Mouse (Mus musculus) brain, embryonic 14.5 days (tissue): Measurements from ENCODE around the gene Tubb1. TPM values are rescaled to one million over a fixed set of nuclear protein-coding genes. Genes with fewer than 3 reads are reported as not detected.

Experiments
- DNase-seq: peaks from one replicate; pipeline ENCODE4 v3.0.0-alpha.2; 2011; ENCODE audit warnings: low read depth
- CTCF ChIP-seq: fragments of 200-500 bp; IDR thresholded peaks from 2 replicates; pipeline ENCODE4 v1.5.1; 2012; ENCODE audit warnings: inconsistent platforms, mild to moderate bottlenecking, moderate library complexity, borderline replicate concordance; ENCODE audit not compliant: insufficient read depth, insufficient read length; ENCODE audit errors: extremely low read depth
- POLR2A ChIP-seq: fragments of 200-500 bp; IDR thresholded peaks from 2 replicates; pipeline ENCODE4 v1.6.1; 2012; ENCODE audit warnings: mild to moderate bottlenecking, inconsistent platforms, borderline replicate concordance; ENCODE audit not compliant: poor library complexity, insufficient read depth, insufficient read length, severe bottlenecking; ENCODE audit errors: extremely low read depth
- polyA plus RNA-seq: library from polyadenylated mRNA; depleted of rRNA; stranded (reverse); fragments of >200 nt; gene quantifications from 2 replicates; pipeline ENCODE4 v1.2.3, GENCODE M21; 2012

The Tubb1 gene
- polyA plus RNA-seq, 1 experiment: 1.5 TPM

DNA sequence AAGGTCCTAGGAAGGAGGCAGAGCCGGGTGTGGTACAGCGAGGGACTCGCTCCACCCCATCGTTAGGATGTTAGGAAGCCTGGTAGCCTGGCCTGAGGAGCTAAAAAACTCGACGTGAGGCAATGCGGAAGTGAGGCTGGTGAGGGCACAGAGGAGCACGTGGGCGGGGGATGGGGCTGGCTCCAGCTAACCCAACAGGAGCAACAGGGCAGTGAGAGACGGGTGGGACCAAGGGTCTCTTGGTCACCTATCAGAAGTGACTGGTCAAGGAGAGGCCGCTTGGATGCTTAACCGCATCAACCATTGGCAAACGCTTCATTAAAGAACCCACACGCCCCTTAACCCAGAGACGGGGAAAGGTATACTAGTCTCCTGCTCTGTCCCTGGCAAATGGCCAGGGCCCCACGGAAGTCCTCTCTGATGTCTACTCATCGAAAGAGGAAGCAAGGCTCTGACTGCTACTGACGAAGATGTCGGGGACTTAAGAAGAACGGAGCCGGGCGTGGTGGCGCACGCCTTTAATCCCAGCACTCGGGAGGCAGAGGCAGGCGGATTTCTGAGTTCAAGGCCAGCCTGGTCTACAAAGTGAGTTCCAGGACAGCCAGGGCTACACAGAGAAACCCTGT is 14.3 kb upstream of the Tubb1 start:
- DNase-seq: no peak
- TF ChIP-seq CTCF: no peak
- no peak for TF ChIP-seq POLR2A

DNA sequence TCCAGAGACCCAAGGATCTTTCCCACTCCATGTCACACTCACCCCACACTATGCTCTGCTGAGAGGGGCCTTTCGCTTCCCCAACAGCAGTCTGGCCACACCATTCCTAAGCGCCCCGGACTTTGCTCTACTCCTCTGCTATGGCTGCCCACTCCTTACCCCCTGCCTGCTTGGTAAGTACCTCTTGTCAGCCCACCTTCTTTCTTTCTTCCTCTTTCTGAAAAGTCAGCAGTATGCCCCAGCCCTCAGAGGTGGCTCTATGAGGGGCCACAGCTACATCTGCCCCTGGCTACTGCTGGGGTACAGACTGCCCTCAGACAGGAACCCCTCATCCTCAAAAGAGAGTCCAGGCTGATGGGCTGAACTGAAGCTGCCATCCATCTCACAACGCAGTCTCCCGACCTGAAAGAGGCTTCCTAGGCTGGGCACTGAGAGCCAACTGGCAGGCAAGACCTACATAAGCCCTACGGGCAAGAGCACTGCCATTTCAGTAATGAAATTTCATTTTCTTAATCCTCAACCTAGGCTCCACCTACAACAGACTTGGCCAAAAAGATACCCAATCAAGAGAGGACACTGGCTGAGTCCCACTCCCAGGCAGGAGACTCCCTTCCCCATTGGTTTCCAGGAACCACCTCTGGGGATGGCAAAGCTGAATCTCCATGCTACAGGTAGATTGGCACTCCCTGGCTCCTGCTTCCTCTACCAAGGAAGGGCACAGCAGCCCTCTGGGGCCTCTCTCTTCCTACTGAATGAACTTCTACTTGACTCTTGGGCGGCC is 13.4 kb upstream of the Tubb1 start:
- no peak for TF ChIP-seq CTCF
- no peak for TF ChIP-seq POLR2A
- DNase-seq: no peak

DNA sequence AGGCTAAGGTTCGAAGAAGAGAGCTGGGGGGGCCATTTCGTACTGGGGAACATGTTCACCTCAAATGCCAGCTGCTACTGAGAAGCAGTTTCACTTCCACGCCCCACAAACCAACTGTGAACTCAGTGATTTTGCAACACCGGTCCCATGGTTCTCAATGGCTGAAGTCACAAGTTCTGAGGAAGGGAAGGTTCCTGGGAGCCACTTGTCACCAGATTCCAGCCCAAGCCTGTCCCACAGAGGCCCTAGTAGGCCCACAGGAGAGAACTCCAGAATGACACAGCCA is 12.9 kb upstream of the Tubb1 start:
- DNase-seq: no peak
- TF ChIP-seq POLR2A: no peak
- TF ChIP-seq CTCF: no peak

DNA sequence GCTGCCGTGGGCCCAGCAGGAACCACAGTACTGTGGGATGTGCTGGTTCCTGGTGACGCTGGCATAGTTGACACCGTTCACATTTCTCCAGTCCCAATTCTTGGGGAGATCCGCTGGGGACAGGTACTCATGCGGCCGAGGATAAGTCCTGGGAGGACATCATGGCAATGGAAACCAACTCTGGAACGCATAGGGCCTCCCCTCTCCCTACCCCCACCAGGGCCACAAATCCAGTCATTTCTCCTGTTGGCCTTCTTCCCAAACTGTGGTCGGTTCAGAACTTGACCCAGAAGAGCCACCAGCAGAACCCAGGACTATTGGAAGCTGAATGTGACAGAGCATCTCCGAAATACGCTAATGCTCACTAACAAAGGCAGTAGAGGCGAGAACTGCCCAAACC is 12.3 kb upstream of the Tubb1 start:
- TF ChIP-seq POLR2A (no peak), CTCF (no peak)

DNA sequence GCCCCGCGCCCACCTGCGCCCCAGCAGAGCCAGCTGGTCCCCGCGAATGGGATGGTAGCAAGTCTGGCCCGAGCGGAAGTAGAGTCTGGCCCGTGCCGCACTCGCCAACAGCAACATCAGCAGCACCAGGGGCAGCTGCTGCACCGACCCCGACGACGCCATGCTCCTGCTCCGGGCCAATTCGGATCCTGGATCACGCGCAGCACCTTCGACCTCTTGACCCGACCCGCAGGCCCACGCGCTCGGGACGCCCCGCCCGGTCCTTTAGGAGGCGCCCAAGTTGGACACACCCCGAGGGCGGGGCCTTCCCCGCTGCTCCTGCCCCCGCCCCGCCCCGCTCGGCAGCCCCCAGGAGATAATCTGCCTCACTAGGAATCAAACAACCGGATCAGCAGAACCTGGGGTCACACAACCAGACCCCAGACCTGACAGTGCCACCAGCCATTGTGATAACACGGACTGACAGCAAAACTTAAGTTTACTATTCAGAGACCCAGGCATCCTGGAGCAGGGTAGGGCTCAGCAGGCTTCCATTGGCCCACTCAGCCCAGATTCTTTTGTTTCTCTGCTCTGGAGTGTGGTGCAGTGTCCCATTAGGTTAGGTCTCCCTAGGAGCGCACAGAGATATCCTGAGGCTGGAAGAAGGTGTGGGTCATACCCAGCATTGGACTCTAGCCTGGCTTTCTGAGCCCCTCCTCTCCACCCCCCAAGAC is 11.6 kb upstream of the Tubb1 start, which contains the start of gene Ctsz:
Ctsz (minus strand) TSS at position 303 of the 713 bp plus-strand sequence.
- peak; percentile 66 for DNase-seq
- no peak for TF ChIP-seq POLR2A

More for the DNA sequence above, 12.3 kb upstream of the Tubb1 start:
- no peak for DNase-seq

DNA sequence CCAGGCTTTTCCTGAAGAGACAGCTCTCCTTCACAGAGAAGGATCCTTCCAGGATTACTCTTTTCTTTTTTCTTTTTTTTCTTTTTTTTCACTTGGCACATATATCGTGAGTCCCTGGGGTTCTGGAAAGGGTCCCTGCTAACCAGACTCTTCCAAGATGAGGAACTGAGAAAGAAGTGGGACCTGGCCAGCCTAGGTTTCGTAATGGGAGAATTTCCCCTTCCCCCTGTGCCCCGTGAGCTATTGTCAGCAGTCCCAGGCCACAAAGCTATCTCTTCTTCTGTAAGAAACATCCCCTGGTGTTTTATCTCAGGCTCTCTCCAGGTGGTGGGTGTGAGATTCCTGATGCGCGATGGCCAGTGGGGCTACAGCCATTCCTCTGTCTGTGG is 11.1 kb upstream of the Tubb1 start:
- TF ChIP-seq POLR2A (no peak), CTCF (no peak)
- DNase-seq: no peak

DNA sequence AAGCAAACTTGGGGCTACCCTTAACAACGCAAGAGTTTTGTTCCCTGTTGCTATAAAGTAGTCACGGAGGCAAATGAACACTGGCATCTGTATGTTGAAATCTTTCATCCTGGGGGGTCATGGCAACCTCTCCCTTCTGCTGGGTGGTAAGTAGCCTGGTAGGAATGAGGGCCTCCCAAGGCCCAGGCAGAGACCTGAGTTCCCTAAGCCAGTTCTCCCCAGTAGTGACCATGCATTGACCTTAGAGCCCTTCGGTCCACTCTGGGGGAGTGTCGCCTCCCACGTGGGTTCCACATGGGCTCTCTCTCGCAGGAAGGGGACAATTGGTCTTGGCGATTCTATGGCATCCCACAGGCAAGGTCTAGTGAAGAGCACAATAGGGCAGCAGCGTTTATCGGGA is 10.5 kb upstream of the Tubb1 start:
- no peak for TF ChIP-seq POLR2A

DNA sequence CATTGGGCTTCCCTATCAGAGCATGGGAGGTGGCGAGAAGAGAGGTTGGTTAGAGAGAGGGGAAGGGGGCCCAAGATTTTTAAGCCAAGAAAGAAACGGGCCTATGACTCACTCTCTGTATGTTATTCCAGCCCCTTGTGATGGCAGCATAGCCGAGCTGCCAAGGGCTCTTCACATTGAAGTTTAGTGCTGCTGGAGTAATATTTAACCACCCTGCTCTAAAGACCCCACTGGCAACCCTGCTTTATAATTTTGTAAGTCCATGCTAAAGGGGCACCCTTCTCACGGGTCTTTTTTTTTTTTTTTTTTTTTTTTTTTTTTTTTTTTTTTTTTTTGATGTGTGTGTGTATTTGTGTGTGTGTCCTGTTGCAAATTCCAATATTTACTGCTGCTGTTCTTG is 8.6 kb upstream of the Tubb1 start:
- TF ChIP-seq POLR2A: no peak
- TF ChIP-seq CTCF: no peak
- no peak for DNase-seq

More for the DNA sequence above, 10.5 kb upstream of the Tubb1 start:
- DNase-seq: no peak

DNA sequence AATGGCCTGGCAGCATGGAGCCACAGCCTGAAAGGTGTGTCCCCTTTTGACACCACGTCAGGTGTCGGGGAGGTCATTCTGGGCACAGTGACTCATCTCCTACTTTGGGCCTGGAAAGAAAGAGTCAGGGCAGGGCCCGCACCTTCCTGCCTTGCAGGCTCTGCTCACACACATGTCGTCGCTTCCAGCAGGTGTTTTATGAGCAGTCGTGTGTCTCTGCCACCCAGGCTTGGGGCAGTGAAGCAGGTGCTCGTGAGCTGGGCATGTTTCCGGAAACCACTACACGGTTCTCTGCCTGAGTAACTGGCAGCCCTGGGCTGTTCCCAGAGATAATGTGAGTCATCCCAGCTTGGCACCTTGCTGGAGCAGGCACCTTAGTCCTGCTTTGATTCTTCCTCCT is 8.0 kb upstream of the Tubb1 start:
- TF ChIP-seq CTCF (no peak), POLR2A (no peak)
- DNase-seq: no peak

DNA sequence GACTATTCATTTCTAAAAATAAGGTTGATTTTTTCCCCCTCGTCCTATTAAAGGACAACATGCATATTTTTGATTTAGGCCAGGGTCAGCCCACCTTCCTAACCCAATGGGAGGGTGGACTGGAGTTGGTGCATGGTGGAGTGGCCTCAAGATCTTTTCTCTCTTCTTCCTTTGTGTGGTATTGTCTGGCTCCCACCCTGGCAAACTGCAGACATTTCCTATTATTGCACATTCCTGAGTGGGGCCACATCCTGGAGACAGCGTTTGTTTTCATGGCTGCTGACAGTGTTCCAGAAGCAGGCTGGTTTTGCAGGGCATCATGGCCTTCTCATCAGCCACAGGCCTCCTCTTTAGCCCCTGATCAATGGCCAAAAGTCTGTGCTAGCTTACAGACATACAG is 7.4 kb upstream of the Tubb1 start:
- no peak for DNase-seq
- TF ChIP-seq CTCF (no peak), POLR2A (no peak)

DNA sequence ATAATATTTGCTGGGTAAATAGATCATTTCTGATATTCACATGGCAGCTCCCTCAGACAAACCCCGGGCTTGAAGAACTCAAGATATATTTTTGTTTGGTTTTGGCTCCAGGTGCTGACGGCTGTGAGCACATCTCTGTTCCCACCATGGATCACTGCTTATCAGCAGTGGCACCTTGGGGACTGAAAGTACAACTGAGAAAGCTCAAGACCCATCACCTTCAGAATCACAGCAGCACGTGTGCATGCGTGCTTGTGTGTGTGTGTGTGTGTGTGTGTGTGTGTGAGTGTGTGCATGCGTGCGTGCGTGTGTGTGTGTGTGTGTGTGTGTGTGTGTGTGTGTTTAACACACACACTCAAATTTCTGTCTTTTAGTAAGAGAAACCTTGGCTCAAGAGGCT is 6.1 kb upstream of the Tubb1 start:
- TF ChIP-seq CTCF (no peak), POLR2A (no peak)
- no peak for DNase-seq

DNA sequence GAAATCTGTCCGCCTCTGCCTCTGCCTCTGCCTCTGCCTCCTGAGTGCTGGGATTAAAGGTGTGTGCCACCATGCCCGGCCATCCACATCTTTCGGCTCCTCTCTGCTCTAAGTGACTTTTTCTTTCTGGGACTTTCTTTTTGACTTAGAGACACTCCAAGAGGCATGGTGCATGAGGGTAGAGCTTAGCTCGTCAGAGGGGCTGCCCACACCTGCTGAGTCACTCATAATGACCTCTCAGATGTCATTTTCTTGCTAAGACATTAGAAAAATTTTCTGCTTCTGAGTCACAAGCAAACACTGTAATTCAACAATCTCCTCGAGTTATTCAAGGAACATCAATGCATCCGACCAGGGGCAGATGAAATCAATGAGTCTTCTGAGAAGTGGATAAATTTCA is 5.5 kb upstream of the Tubb1 start:
- DNase-seq: no peak
- TF ChIP-seq CTCF (no peak), POLR2A (no peak)
